Mouse (Mus musculus) heart, adult 11 months (tissue): Measurements from ENCODE around the gene Atp2c2.

Experiments used
- DNase-seq: peaks from one replicate; pipeline ENCODE4 v3.0.0; 2022

Gene Atp2c2

DNA sequence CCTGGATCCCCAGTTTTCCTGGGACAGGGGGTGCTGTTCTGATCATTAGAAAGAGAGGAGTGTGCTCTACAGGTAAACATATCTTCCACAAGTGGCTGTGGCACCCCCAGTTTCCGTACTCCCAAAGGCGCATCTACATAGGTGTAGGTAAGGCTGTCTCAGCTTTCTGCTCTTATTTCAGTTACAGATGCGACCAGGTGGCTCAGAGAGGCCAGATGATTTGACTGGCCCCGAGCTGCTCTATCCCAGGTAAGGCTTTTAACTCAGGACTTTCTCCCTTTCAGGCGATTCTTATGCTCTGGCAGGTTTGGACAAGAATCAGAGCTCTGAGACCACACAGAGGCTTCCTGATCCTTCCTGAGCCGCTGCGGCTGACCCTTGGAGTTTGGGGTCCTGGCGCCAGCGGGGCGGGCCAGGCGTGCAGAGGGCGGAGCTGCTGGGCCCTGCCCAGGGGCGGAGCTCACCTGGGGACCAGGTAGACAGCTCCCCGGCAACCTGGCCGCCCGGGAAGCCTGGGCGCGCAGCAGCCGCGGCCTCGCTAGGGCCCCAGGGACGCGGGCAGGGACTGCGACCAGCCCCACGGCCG is at the start of gene Atp2c2:
Gene Atp2c2, plus strand, starts transcription at position 461 of the 586 bp plus-strand sequence.
- no peak for DNase-seq

DNA sequence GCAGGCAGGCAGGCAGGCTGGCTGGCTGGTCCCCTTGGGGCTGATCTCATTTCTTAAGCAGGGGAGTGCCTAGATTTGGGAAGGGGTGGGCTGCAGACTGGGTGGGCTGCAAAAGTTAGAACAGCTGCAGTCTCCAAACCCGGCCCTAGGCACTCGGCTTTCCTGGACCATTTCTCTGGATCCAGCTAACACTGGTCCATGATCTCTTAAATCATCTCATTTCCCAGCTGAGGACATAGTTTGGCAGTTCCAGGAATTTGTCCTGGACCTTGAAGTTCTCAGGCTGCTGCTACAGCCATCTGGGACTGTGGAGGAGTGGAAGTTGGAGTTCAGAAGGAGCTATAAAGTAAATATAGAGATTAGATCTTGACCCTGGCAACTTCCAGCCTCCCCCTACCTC is 48.5 kb upstream of the Atp2c2 start:
- DNase-seq = peak; percentile 95

DNA sequence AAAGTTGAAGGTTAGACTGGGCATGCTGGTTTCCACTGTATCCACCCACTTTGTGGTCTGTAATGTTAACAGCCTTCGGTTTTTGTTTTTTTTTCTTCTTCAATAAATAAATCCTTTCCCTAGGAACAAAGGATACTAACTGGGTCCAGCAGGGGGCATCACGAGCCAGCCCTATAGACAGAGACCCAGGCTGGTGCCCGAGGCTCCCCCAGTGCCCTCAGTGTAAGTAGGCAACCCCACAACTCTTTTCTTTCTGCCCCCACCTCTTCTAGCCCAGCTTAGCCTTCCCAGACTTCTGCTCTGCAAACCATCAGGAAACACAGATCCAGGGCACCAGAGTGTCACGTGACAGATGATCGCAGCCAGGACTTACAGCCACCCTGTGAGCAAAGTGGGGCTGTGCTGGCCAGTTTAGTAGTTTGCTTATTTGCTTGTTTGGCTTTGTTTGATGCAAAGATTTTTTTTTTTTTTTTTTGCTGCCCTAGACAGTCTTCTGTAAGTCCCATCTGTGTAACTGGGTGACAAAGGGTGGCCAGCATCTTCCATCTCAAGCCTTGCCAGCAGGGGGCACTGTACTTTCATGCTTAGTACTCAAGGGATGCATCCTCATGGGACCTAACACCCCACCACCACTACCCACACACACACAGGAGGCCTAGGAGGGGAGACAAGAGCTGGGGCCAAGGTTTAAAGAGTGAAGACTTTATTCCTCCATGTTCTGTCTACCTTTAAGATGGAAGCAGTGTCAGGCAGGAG is 42.9 kb upstream of the Atp2c2 start:
- DNase-seq = peak; percentile 91

DNA sequence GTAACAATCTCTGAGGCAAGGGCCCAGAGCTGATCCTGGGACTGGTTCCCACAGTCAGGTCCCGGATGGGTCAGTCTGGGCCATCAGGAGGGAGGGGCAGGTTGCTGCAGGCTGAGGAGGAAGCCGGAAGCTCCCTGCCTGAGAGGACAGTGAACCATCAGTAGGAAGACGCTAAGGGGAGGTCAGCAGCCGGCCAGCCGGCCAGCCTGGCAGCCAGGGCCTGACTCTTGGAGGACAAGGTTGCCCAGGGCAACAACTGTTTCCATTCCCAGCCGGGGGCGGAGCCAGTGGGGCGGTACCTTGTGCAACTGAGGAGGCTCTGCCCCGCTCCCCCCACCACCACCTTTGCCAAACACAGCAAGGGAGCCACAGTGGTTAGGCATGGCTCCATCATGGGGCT is 38.7 kb upstream of the Atp2c2 start:
- DNase-seq = peak; percentile 99

DNA sequence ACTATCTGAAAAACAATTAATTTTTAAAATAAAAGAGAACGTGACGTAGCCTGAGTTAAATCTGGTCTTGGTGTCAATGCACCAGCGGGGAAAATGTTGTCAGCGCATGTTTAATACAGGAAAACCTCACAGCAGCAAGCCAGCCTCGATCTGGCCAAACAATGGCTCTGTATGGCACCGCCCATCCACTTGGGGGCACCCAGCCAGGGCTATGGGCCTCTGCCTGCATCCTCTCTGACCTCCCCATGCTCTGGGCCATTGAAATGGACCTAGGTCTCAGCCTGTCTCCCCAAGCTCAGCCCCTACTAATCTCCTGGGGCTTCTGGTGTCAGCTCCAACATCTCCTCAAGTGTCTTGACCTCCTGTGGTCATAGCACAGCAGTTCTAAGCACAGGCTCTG is 37.9 kb upstream of the Atp2c2 start:
- peak; percentile 94 for DNase-seq

DNA sequence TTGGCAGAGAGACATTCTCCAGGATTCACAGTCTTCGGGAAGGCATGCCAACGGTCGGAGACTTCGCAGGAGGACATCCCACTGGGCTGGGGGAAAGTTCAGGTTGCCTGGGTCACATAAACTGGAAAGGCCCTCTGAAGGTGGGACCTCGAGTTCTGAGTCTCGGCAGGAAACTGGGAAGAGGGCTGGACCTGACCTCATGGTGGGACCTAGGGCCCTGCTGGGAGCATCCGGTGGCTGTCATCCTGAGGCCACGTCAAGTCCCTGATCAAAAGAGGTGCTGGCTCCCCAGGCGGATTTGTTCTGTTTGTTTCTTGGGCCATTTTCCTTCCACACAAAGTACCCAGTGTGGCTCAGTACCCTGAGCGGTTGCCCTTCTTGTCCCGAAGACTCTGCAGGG is 36.4 kb upstream of the Atp2c2 start:
- DNase-seq = no peak

DNA sequence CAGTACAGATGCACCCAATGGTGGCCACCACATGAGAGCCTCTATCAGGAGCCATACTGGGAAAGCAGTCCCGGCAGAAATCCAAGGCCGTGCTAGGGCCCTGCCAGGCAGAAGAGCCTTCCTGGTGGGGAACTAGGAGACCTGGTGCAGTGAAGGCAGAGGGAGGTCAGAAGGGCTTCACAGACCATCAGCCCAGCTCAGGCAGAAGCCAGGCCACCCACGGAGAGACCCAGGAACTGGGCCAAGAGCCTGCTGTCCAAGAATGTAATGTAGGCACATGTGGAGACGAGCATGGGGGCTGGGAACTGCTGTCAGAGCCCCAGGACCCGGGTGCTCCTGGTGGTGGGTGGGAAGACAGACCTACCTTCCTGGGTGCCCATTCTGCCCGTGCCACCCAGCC is 34.5 kb upstream of the Atp2c2 start:
- DNase-seq = peak; percentile 95

DNA sequence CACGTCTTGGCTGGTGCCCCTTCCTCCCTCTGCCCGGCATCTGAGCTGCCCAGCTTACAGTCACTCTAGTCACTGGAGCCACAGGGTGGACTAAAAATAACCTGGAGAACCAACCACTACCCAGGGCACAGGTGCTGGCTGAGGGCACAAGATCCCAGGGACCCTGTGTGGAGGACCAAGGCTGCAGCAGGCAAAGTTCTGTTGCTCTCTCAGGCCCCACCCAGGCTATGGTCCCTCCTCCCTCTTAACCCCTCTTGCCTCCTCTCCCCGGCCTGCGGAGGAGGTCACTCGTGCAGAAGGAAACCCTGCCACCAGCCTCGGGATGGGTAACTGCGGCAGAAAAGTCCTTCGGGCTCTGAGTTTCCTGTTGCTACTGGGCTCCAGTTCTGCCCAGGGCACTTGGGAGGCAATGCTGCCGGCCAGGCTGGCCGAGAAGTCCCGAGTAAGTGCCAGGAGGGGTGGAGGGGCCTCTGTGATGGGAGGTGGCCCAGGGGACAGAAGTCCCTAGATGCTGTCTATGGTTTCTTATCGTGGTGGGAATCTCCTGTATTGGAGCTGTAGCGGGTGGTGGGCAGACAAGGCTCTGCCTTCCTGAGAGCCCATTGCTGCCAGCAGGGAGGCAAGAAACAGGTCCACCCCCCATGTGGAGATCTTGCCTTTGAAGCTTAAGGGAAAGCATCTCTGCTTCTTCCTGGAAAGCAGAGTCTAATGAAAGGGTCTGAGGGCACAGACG is 33.4 kb upstream of the Atp2c2 start, which contains the start of gene Wfdc1:
Gene Wfdc1, plus strand, starts transcription at position 147 of the 733 bp plus-strand sequence.
- DNase-seq = peak; percentile 97

DNA sequence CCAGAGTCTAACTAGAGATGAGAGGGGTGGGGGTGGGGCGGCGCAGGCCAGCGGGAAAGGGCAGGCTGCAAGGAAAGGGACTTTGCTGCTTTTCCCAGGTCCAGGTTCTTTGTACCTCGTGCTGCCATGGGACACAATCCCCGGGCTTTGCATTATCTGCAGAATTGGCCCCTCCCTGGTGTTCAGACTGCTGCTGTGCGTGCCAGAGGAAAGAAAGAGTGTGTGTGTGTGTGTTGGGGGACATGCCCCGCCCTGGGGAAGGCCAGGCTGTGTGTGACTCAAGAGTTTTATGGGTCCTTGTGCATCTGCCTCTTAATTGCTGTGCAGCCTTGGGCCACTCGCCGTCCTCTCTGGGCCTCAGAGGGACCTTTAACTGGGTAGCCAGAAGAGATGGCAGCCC is 31.4 kb upstream of the Atp2c2 start:
- no peak for DNase-seq

DNA sequence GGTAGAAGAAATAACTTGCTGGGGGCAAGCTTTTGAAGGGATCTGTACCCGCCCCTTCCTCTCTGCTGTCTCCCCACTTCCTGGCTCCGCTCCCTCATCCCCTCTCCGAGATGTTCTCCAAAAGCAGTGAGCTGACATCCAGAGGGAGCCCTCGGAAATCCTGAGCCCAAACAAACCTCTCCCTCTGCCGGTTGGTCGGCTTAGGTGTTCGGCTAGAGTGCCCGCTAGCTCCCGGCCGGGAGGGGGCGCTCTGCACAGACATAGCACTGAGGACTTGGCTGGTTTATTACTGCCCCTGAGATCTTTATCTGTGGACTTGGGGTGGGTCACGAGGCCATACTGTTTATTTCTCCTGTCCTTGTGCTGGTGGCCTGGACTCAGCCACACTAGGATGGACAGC is 30.5 kb upstream of the Atp2c2 start:
- peak; percentile 90 for DNase-seq

DNA sequence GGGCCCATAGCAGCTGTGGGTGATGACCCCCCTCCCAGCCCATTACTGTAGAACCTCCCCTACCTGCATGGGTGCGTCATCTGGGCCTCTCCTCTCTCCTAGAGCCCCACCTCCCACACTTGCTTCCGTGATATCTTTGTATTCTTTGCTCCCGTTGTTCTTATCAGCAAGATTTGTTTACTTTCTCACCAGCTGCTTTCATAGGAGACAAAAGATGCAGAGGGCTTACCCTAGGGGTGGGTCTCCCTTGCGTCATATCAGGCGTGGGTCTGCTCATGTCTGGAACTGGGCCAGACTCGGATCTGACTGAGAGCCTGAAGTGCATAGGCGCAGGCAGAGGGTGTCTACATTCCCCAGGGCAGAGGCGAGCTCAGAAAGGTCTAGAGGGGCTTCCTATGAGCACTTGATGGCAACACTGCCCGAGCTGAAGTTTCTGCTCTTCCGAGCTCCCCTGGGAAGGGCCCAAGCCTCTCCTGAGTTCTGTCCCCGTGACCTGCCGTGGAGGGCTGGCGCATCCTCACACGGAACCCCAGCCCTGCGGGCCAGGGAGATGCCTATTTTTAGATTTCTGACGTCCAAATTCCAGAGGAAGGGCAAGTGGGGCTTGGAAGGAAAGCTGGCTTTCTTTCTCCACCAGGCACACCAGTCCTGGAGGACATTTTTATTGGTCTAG is 29.3 kb upstream of the Atp2c2 start:
- DNase-seq = peak; percentile 98

DNA sequence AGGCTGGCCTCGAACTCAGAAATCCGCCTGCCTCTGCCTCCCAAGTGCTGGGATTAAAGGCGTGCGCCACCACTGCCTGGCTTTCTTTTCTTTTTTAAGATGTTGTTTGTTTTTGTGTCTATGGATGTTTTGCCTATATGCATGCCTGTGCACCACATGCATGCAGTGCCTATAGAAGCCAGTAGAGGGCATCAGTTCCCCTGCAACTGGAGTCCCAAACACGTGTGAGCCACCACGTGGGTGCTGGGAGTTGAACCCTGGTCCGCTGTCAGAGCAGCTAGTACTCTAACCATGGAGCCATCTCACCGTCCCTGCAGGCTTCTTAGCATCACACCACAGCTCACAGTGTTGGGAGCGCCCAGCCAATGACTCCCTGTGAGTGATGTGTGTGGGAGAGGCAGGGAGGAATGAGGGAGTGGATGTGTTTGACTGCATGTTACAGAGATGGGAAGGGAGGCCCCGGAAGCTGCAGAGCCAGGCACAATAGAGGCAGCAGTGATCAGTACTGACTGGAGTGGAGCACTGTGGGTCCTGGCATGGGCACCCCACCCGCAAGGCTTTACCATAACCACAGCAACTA is 25.7 kb upstream of the Atp2c2 start:
- no peak for DNase-seq

DNA sequence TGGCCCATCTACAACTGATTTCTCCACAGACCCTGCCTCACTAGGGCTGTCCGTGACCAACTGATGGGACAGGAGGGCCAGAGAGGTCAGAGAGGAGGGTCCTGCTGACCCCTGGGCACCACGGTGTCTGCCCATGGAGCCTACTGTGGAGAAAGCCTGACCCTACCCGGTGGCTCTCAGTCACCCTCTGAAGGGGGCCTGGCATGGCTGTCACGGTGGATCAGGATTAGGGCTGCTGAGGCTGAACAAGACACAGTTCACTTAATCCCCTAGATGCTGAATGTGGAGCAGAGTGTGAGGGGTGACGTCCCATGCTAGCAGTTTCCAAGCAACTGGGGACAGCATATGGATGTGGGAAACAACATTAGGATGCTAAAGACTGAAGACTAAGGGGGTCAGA is 24.4 kb upstream of the Atp2c2 start:
- peak; percentile 89 for DNase-seq

DNA sequence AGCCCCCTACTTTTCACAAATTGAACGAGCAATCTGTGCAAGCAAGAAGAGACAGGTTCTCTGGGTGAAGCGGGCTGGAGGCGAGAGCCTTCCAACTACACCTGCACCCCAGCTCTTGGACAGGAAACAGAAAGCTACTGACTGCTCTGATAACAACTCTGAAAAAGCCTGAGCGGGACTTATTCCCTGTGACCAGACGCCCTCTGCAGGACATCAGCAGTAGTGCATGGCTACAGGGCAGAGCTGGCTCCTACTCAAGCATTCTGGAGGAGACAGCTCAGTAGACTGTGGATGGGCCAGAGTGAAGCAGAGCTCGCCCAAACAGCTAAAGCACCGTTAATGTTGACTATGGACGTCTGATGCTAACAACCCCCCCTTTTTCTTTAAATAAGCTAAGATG is 23.4 kb upstream of the Atp2c2 start:
- DNase-seq = peak; percentile 98

DNA sequence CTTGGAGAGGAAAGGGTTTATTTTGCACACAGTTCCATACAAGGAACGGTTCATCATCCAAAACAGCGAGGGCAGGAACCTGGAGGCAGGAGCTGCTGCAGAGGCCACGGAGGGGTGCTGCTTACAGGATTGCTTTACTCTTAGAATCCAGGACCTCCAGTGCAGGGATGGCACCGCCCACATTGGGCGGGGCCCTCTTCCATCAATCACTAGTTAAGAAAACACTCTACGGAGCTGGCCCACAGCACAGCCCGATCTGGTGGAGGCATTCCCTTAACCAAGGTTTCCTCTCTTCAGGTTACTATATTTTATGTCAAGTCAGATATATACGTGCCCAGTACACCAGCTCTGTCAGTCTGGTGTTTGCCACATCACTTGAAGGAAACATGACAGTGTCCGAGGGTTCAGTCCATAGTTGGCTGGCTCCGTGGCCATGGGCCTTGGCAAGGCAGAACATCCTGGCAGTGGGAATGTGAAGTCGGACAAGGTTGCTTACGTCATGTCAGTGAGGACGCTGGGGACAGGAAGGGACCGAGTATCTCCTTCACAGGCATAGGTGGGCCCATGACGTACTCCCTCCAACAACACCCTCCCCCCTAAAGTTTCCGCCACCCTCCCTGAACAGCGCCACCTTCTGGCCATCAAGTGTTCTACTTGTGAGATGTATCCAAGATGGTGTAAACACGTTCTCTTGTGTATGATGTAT is 21.5 kb upstream of the Atp2c2 start:
- peak; percentile 95 for DNase-seq

DNA sequence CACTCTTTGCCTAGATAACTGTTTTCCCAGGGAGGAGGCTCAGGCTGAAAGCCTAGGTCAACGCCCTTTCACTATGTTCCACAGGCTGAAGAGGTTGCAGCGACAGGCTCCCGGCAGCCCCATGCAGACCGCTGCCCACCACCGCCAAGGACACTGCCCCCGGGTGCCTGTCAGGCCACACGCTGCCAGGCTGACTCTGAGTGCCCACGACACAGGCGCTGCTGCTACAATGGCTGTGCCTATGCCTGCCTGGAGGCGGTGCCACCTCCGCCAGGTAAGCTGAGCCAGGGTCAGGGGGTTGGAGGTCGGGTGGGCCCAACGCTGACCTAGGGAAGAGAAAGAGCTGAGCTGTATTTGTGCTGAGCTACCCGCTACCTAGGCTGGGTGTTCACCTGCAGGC is 20.6 kb upstream of the Atp2c2 start:
- peak; percentile 91 for DNase-seq

DNA sequence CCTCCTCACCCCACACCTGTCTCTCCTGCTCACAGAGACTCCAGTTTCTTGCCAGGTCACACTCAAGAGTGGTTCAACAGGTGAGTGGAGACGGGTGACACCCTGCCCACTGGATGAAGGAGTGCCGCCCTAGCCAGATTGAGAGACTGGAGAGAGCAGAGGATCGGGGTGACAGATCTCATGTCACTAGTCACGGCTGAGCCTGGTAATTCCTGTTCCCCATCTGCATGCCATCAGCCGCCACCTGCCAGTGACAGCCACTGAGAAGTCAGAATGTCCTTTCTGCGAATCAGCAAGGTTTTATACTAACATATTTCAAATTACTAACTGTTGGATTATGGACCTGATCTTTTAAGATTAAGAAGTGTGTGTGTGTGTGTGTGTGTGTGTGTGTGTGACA is 9.2 kb upstream of the Atp2c2 start:
- DNase-seq = no peak

DNA sequence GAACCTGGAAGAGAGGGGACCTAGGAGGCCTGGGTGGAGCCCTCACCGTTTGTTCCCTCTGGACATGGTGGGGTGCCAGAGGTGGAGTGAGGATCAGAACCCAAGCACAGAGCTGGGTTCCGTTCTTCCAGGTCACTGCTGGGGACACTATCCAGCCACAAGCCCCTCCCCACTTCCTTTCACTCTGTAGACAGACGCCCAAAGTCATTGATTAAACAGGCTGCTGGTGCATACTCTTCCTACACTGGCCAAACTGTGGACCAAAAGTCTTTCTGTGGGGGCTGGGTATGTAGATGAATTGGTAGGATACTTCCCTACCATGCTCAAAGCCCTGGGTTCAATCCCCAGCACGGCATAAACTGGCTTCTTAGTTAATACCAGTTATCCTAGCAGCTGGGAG is 7.8 kb upstream of the Atp2c2 start:
- DNase-seq = no peak

DNA sequence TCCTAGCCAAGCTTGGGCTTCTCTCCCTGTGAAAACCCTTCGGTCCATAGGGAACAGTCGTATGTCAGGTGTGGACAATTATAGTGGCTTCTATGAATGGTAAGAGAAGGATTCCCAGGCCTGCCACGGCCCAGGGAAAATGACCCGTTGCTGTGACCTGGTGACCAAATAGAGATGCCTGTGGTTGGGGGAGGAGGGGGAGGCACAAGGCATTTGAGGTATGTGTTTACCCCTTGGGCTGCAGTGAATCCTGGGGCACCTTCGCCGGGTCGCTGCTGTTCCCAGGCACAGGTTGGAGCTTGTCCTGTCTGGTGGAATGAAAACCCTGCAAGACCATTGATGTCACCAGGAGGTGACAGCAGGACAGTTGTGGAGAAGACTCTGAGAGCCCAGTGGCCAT is 5.1 kb upstream of the Atp2c2 start:
- DNase-seq = no peak

DNA sequence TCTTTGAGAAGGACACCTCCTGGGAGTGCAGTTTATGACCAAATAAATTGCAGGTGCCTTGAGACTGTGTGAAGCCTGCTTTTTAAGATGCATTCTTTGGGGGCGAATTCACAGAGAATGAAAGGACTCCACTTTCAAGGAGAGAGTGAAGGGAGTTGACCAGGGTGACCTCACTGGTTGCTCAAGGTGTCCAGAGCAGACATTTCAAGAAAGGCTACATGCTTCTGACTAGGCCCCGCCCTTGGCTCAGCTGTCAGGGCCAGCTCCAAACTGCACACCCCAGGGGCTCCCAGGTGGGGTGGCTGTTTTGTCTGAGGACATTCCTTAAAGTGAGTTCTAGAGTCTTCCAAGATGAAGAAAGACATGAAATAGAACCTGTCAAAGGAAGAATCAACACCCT is 2.6 kb upstream of the Atp2c2 start:
- no peak for DNase-seq

DNA sequence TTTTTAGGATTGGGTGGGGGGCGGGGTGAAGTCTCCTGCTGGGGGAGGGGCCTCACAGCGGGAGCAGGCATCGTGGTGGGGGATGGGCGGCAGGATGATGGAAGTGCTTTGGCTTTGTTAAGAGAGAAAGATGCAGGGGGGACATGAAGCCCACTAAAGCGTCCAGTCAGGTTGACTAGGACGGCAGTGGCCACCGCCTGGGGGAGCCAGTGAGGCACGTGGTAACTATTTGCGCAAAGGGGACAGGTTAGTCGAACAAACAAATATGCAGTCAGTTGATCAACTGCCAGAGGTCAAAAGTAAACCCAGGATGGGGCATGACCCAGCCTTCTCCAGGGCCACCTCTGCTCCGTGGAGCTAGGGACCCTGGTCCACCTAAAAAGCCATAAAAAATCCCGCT is 849 bp upstream of the Atp2c2 start:
- DNase-seq = peak; percentile 94

DNA sequence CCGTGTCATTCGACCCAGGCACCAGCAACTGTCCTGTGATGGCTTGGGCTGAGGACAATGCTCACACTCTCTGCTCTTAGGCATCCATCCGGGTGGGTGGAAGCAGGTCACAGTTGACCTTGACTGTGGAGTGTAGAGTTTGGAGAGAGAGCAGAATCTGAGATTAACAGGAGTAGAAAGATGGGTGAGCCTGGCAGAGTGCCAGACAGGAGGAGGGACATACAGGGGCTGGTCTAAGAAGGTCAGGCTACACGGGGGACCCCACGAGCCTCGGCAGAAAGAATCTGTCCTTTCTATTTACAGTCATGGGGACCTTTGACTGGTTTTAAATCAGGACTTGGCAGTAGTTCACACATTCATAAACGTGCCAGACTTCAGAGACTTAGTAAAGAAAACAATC is 3.2 kb downstream of the Atp2c2 start:
- no peak for DNase-seq

DNA sequence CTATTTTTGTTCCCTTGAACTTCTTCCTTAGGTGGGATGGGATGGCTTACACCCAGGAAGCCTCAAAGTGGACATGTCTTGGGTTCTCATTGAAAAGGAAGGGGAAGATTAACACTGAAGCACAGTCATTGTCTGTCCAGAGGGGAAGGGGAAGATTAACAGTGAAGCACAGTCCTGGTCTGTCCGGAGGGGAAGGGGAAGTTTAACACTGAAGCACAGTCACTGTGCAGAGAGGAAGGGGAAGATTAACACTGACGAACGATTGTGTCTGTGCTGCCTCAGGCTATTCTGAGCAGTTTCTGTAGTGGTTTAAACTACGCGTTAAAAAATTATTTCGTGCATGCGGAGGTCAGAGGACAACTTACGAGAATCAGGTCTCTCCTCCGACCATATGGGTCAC is 7.3 kb downstream of the Atp2c2 start:
- peak; percentile 57 for DNase-seq
